Mouse (Mus musculus) stomach, postnatal 0 days (tissue): Measurements from ENCODE around the gene Foxp1. TPM values are rescaled to one million over a fixed set of nuclear protein-coding genes. Genes with fewer than 3 reads are reported as not detected.

ENCODE experiments used
- ATAC-seq: fragments of 200-750 bp; cut with Nextera tagmentation; 2 replicates; pipeline ENCODE4 v1.8.0; 2017; ENCODE audit not compliant: low FRiP score, low TSS enrichment
- DNase-seq: peaks from one replicate; pipeline ENCODE4 v3.0.0-alpha.2; 2016; ENCODE audit warnings: low spot score
- H3K27ac ChIP-seq: fragments of 300-500 bp; sonication (generic); replicated peaks from 2 replicates; pipeline ENCODE4 v1.5.1; 2014; ENCODE audit warnings: mild to moderate bottlenecking, control low read depth
- H3K27me3 ChIP-seq: fragments of 300-500 bp; sonication (generic); 2 replicates; pipeline ENCODE4 v1.6.1; 2014; ENCODE audit warnings: low read length; ENCODE audit not compliant: control insufficient read depth, insufficient read depth
- H3K36me3 ChIP-seq: fragments of 300-500 bp; sonication (generic); 2 replicates; pipeline ENCODE4 v1.6.1; 2014; ENCODE audit warnings: low read length, mixed read lengths; ENCODE audit not compliant: control insufficient read depth, insufficient read depth
- H3K4me1 ChIP-seq: fragments of 300-500 bp; sonication (generic); replicated peaks from 2 replicates; pipeline ENCODE4 v1.6.1; 2014; ENCODE audit warnings: antibody characterized with exemption; ENCODE audit not compliant: control insufficient read depth, insufficient read depth
- H3K4me2 ChIP-seq: fragments of 300-500 bp; sonication (generic); replicated peaks from 2 replicates; pipeline ENCODE4 v1.6.1; 2014; ENCODE audit warnings: low read depth, mild to moderate bottlenecking, control low read depth, moderate library complexity
- H3K4me3 ChIP-seq: fragments of 300-500 bp; sonication (generic); 2 replicates; pipeline ENCODE4 v1.5.1; 2014; ENCODE audit warnings: low read depth, low read length, control low read depth
- H3K9ac ChIP-seq: fragments of 300-500 bp; sonication (generic); 2 replicates; pipeline ENCODE4 v1.6.1; 2014; ENCODE audit warnings: mild to moderate bottlenecking, low read length, control low read depth, mixed read lengths
- H3K9me3 ChIP-seq: fragments of 300-500 bp; sonication (generic); 2 replicates; pipeline ENCODE4 v1.6.1; 2016; ENCODE audit warnings: low read length; ENCODE audit not compliant: control insufficient read depth
- CTCF ChIP-seq: IDR thresholded peaks from 2 replicates; pipeline ENCODE4 v1.5.1; 2016; ENCODE audit warnings: antibody characterized with exemption, low read depth, mild to moderate bottlenecking, moderate library complexity
- EP300 ChIP-seq: optimal IDR thresholded peaks from 2 replicates; pipeline ENCODE3; 2016; ENCODE audit warnings: antibody characterized with exemption
- WGBS: fragments of 180-500 bp; shearing (Covaris S2); extraction: QIAGEN DNeasy Blood & Tissue Kit; methylation state at CpG from one replicate; pipeline ENCODE4 v1.1.7; 2014; 5-methylcytosine and 5-hydroxymethylcytosine counted together
- polyA plus RNA-seq: library from polyadenylated mRNA; unstranded; fragments of >200 nt; fragmentation: Nextera tagmentation; extraction: Ambion mirVana; gene quantifications from 2 replicates; pipeline ENCODE4 v1.2.1, GENCODE M21; 2015

Foxp1 gene
- polyA plus RNA-seq, 1 experiment from 2014 or later = 68.9 TPM

GRCm38 (mm10) chr6:99260941-99261736 lies 261.4 kb downstream of the Foxp1 start:
- ATAC-seq (no peak), DNase-seq (no peak)
- Histone ChIP-seq H3K27me3 (no peaks in the 10 kb centered on the region), H3K4me1 (peaks cover 15% of the 10 kb centered on the region), H3K4me3 (no peak overlapping the region), H3K9me3 (no peaks in the 10 kb centered on the region), H3K27ac (no peak overlapping the region), H3K36me3 (no peaks in the 10 kb centered on the region), H3K9ac (no peak overlapping the region), H3K4me2 (no peak overlapping the region)
- WGBS = 52% methylated on average over 11 of the region's 11 CpGs
- no peak; the same call in 1 of the 2 replicates for TF ChIP-seq CTCF
- no peak for TF ChIP-seq EP300

- 82% methylated on average over 5 of the region's 5 CpGs for WGBS
- TF ChIP-seq CTCF (no peak), EP300 (no peak)
- Histone ChIP-seq H3K4me3 (no peak overlapping the region), H3K9ac (no peak overlapping the region), H3K4me2 (no peak overlapping the region), H3K36me3 (no peaks in the 10 kb centered on the region), H3K27me3 (no peaks in the 10 kb centered on the region), H3K4me1 (no peaks in the 10 kb centered on the region), H3K9me3 (no peaks in the 10 kb centered on the region), H3K27ac (no peak overlapping the region)
- DNase-seq (no peak), ATAC-seq (no peak)
Observed at GRCm38 (mm10) chr6:99258346-99258745, 264.2 kb downstream of the Foxp1 start.

GRCm38 (mm10) chr6:99257676-99258075 lies 264.8 kb downstream of the Foxp1 start:
- Histone ChIP-seq H3K36me3 (no peaks in the 10 kb centered on the region), H3K4me2 (no peak overlapping the region), H3K4me3 (no peak overlapping the region), H3K9ac (no peak overlapping the region), H3K4me1 (no peaks in the 10 kb centered on the region), H3K27ac (no peak overlapping the region), H3K9me3 (no peaks in the 10 kb centered on the region), H3K27me3 (no peaks in the 10 kb centered on the region)
- WGBS = 81% methylated on average over 2 of the region's 2 CpGs
- TF ChIP-seq EP300 (no peak), CTCF (no peak)
- no peak for DNase-seq
- ATAC-seq = no peak

GRCm38 (mm10) chr6:99253331-99253730 lies 269.2 kb downstream of the Foxp1 start:
- no peak for TF ChIP-seq CTCF
- no peak for TF ChIP-seq EP300
- no peak for DNase-seq
- Histone ChIP-seq H3K9ac (no peak overlapping the region), H3K36me3 (no peaks in the 10 kb centered on the region), H3K27me3 (no peaks in the 10 kb centered on the region), H3K4me2 (no peak overlapping the region), H3K4me1 (no peaks in the 10 kb centered on the region), H3K4me3 (no peak overlapping the region), H3K9me3 (no peaks in the 10 kb centered on the region), H3K27ac (no peak overlapping the region)
- WGBS = 62% methylated on average over 8 of the region's 8 CpGs
- ATAC-seq = no peak

- no peaks in the 10 kb centered on the region for H3K36me3 ChIP-seq
- no peaks in the 10 kb centered on the region for H3K9me3 ChIP-seq
- WGBS = 58% methylated on average over 5 of the region's 5 CpGs
- no peak overlapping the region for H3K4me2 ChIP-seq
- TF ChIP-seq CTCF (no peak), EP300 (no peak)
- H3K27me3 ChIP-seq = no peaks in the 10 kb centered on the region
- no peak overlapping the region for H3K9ac ChIP-seq
- ATAC-seq (peak; percentile 42; the same call in 1 of the 2 replicates), DNase-seq (no peak)
- H3K27ac ChIP-seq = no peak overlapping the region
- no peaks in the 10 kb centered on the region for H3K4me1 ChIP-seq
- no peak overlapping the region for H3K4me3 ChIP-seq
Observed at GRCm38 (mm10) chr6:99252816-99253215, 269.7 kb downstream of the Foxp1 start.

- Histone ChIP-seq H3K9ac (no peak overlapping the region), H3K27ac (no peak overlapping the region), H3K27me3 (no peaks in the 10 kb centered on the region), H3K4me2 (no peak overlapping the region), H3K36me3 (no peaks in the 10 kb centered on the region), H3K4me1 (no peaks in the 10 kb centered on the region), H3K4me3 (no peak overlapping the region), H3K9me3 (no peaks in the 10 kb centered on the region)
- TF ChIP-seq CTCF = peak; percentile 62
- TF ChIP-seq EP300 = no peak
- ATAC-seq (no peak), DNase-seq (no peak)
- WGBS = 85% methylated on average over 4 of the region's 4 CpGs
Observed at GRCm38 (mm10) chr6:99251924-99252323, 270.6 kb downstream of the Foxp1 start.
